Mouse (Mus musculus) megakaryocyte-erythroid progenitor cell, adult 5-6 weeks (primary cell): ENCODE results near the gene Med20. TPM values are rescaled to one million over a fixed set of nuclear protein-coding genes. Genes with fewer than 3 reads are reported as not detected.
"Not testable (repeated sequence)": the region's sequence is repeated elsewhere in the genome, so short reads cannot be mapped to it uniquely, and the experiment has no call there.

ENCODE experiments used
- ATAC-seq: replicated peaks from 2 replicates; pipeline ENCODE4 v1.8.0; 2016; ENCODE audit warnings: mild to moderate bottlenecking, inconsistent platforms; ENCODE audit not compliant: severe bottlenecking, poor library complexity, low FRiP score, low TSS enrichment
- total RNA-seq, 2 experiments: library from RNA; stranded (forward) in 1 of 2; stranded (reverse) in 1 of 2; fragments of 200-1000, 215-1000 nt in 1 of 2; fragments of >200 nt in 1 of 2; fragmentation: Nextera tagmentation in 1 of 2; gene quantifications; 2 replicates each; pipeline ENCODE4 v1.2.3; 2014 to 2017

Gene Med20
- total RNA-seq, 2 experiments from 2014 or later, result 31.7 to 40.4 TPM

- ATAC-seq, result no peak
These were observed 7.4 kb downstream of the Med20 start for GRCm38 (mm10) chr17:47618556-47619311.

GRCm38 (mm10) chr17:47622912-47623554 is 11.7 kb downstream of the Med20 start:
- ATAC-seq, result no peak

- ATAC-seq, result not testable (repeated sequence)
These were observed 13.2 kb downstream of the Med20 start for GRCm38 (mm10) chr17:47624572-47624971.

- no peak for ATAC-seq
These were observed 13.7 kb downstream of the Med20 start for GRCm38 (mm10) chr17:47625088-47625487.

DNA sequence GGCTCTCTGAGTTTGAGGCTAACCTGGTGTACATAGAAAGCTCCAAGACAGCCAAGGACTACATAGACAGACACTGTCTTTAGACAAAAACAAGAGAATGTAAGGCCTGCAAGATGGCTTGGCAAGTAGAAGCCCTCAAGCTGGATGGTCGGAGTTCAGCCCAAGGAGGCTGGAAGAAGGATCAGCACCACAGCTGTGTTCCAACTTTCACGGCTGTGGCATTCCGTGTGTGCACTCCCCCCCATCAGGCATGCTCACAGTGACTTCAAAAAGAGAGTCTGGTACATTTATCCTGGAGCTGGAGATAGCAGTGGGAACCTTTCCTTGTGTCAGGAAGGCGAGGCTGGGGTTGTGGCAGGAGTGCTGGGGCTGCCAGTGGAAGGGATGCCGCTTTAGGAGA is 14.6 kb downstream of the Med20 start:
- ATAC-seq, result no peak

GRCm38 (mm10) chr17:47627791-47628190 is 16.4 kb downstream of the Med20 start:
- ATAC-seq, result no peak

DNA sequence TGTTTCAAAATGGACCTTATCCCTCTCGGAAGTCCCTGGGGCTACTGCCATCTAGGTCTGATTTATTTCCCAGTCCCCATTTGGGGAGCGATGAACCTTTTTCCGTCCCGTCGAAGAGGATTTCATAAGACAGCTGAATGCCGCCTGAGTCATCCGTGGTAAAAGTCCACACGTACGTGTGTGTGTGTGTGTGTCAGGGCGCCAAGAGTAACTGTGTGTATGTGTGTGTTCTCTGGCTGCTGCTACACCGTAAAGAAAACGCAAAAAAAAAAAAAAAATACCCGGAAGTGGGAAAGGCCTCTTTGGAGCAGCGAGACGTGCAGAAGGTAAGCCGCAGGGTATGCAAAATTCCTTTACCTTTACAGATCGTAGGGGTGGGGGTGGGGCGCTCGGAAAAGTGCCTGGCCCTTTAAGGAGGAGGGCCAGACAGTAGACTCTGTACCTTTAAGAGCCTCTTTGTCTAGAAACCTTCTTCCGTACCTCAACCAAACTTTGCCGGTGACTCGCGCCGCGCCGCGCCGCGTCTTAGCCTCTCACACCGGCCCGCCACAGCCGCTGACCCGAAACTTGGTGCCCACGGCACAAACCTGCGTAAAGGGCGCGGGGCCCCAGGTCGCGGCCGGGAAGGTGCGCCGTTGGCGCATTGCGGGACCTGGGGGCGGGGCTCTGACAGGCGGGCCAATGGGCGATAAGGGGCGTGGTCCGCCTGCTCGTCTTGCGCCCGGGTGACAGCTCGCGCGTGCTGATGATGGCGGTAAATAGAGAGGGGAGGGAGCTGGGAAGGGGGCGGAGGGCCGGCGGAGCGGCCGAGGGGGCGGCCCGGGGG is 17.7 kb downstream of the Med20 start:
- peak; percentile 88 for ATAC-seq

DNA sequence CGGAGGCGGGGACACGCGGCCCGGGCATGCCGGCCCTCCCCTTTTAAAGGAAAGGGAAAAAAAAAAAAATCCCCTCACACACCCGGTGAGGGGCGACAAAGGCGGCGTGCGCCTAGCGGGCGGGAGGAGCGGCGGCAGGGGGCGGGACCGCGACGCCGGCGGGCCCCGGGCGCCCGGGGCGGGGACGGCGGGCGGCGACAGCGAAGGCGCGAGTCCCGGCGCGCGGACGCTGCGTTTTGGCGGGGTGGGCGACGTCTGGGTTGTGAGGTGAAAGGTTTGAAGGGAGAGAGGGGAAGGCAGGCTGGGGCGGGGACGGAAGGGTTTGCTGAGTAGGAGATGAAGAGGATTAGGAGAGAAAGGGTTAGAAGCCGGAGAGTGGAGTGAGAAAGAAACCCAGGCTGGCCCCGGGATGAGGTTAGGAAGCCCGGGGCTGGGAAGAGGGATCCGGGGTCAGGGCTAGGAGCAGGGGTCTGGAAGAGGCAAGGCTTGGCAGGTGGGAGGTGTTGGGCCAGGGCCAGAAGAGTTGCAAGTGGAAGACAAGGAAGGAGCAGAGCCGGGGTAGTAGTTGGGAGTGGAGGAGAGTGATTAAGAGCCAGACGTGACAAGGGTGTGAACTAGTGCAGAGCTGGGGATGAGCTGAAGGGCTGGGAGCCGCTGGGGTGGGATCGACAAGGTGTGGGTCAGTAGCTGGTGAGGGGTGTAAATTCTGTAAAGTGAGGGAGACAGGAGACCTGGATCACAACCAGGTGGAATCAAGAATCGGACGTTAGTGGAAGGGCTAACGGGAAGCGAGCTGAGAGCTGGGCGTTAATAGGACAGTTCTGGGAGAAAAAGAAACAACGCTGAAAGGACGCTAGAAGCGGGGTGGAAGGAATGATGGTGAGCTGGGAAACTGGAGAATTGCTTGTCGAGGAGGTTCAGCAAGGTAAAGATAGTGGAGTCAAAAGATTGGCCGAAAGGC is 18.6 kb downstream of the Med20 start:
- peak; percentile 42 for ATAC-seq

- ATAC-seq, result no peak
These were observed 19.3 kb downstream of the Med20 start, which contains the start of gene Usp49 for GRCm38 (mm10) chr17:47630678-47631065. TSS of gene Usp49 (plus strand) at chr17:47630690.

- ATAC-seq, result no peak
These were observed 20.9 kb downstream of the Med20 start for GRCm38 (mm10) chr17:47632181-47632840.

DNA sequence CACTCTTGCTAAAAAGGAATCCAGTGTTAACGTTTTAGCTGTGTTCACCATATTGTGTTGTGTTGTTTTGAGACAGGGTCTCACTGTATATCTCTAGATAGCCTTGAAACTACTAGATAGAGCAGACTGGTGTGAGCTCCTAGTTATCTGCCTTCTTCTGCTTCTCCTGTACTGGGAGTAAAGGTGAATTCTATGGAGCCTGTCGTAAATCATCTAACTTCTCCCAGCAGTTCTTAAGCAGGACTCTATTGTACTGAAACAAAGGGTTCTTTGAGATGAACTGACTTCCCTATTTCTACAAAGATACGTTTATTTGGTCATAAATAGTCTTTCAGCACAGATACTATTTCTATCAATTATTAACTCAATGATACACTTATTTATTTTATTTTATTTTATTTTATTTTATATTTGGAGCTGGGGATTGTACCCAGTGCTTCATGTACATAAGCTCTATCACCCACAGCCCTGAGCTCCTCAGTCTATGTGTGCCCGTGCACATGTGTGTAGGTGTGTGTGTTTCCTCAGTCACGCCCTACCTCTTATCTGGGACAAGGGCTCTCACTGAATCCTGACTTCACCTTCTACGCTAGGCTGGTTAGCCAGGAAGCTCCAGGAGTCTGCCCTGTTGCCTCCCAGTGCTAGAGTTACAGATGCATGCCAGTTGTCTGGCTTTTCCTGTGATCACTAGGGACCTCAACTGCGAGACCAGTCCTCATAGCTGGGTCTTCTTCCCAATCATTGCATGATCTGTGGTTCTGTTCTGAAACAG is 22.8 kb downstream of the Med20 start:
- ATAC-seq, result no peak

DNA sequence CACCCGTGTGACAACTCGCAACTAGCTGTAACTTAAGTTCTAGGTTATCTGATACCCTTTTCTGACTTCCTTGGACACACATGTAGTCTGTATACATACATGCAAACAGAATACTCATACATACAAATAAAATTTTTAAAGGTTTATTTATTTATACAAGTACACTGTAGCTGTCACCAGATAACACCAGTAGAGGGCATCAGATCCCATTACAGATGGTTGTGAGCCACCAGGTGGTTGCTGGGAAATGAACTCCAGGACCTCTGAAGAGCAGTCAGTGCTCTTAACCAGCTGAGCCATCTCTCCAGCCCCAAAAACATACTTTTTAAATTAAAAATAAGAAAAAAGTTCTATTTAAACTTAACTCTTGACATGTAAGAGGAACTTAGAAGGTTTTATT is 31.6 kb downstream of the Med20 start:
- ATAC-seq, result no peak

DNA sequence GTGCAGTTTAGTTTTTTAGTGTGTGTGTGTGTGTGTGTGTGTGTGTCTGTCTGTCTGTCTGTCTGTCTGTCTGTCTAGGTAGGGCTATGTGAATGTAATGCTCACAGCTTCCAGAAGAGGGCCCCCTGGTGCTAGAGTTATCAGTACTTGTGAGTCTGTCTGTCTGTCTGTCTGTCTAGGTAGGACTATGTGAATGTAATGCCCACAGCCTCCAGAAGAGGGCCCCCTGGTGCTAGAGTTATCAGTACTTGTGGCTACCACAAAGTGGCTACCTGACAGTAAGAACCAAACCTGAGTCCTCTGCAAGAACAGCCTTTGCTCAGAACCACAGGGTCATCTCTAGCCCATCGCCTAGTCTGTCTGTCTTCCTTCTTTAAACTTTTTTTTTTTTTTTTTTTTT is 35.3 kb downstream of the Med20 start:
- ATAC-seq, result peak; percentile 87

DNA sequence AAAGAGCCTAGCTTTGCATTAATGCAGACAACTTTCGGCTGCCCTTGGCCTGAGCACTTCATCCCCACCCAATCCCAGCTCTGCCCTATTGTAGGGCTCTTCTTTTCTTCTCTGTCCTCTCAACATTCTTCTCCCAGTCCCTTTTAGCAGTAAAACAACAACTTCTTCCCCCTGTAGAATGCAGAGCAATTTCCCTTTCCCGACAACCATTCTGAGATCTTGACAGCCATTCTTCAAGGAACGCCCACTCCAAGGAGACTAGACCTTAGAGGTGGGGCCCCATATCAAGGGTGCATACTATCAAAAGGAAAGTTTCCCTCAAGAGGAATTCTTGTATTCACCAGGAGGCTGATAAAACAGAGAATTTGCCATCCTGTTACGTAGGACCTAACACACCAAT is 37.6 kb downstream of the Med20 start:
- no peak for ATAC-seq

GRCm38 (mm10) chr17:47651953-47652352 is 40.6 kb downstream of the Med20 start:
- no peak for ATAC-seq

- ATAC-seq, result not testable (repeated sequence)
These were observed 43.0 kb downstream of the Med20 start for GRCm38 (mm10) chr17:47654346-47654745.

DNA sequence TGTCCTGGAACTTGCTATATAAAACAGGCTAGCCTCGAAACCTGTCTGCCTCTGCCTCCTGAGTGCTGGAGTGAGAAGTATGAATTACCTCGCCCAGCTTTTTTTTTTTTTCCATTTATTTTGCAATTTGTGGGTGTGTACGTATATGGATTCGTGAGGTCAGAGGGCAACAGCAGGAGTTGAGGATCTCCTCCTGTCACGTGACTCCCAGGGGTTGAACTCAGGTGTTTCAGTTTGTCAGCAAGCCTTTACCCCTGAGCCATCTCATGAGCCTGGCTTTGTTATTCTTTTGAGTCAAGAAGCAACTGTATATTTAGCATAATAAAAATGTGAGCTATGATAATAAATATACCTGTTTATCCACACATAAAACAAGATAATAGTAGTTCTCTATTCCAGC is 44.3 kb downstream of the Med20 start:
- no peak for ATAC-seq

GRCm38 (mm10) chr17:47657901-47658300 is 46.5 kb downstream of the Med20 start:
- ATAC-seq, result no peak
